Mouse (Mus musculus) ES-Bruce4 (cell line): ENCODE measurements around the gene Atp6v0a4.

ENCODE experiments used
- CTCF ChIP-seq: IDR thresholded peaks from one replicate; pipeline ENCODE4 v1.8.1; 2011; ENCODE audit warnings: low read depth, low read length
- EP300 ChIP-seq: IDR thresholded peaks from 2 replicates; pipeline ENCODE4 v1.6.1; 2011; ENCODE audit warnings: low read depth, low read length; ENCODE audit not compliant: insufficient read depth
- POLR2A ChIP-seq: IDR thresholded peaks from one replicate; pipeline ENCODE4 v1.8.1; 2011; ENCODE audit warnings: low read length; ENCODE audit not compliant: insufficient read depth

- TF ChIP-seq CTCF (no peak), EP300 (no peak), POLR2A (no peak)
These were observed 38.6 kb upstream of the Atp6v0a4 start for GRCm38 (mm10) chr6:38162825-38163504.
